Mouse (Mus musculus) heart, postnatal 0 days (tissue): ENCODE data around the gene Tspan18.

Experiments used
- CTCF ChIP-seq: IDR thresholded peaks from 2 replicates; pipeline ENCODE4 v1.5.1; 2016; ENCODE audit warnings: antibody characterized with exemption, control low read depth, low read depth
- EP300 ChIP-seq: IDR thresholded peaks from 2 replicates; pipeline ENCODE4 v1.6.1; 2016; ENCODE audit warnings: antibody characterized with exemption, low read depth

DNA sequence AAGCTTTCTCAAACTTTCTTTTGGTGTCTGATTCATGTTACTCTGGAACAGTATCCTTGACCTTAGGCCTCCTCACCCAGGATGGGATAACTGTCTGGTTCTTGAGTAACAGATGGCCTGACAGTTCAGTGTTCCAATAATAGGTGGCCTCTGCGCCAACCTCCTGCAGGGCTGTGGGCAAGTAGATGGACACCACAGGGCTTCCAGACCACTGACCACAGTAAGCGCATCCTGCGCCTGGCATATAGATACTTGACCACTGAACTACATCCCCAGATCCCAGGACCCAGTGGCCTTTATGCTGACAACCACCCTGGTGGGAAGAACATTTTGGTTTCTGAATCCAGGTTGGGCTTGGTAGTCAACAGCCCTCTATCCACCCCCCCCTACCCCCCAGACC, 114.7 kb downstream of the Tspan18 start:
- no peak for TF ChIP-seq CTCF
- TF ChIP-seq EP300: no peak
